Mouse (Mus musculus): ENCODE measurements around the gene Soga1. TPM values are rescaled to one million over a fixed set of nuclear protein-coding genes. Genes with fewer than 3 reads are reported as not detected.

The Soga1 gene
- 21.3 and 40.2 TPM in 2 replicates for polyA plus RNA-seq (2012; rRNA removed)

- TF ChIP-seq CTCF (IDR thresholded peaks at IDR 0.05; ENCODE audit: borderline replicate concordance, extremely low read depth, insufficient read depth, insufficient read length) (peak; percentile 41; the same call in 1 of the 2 replicates), POLR2A (IDR thresholded peaks at IDR 0.05; ENCODE audit: borderline replicate concordance, extremely low read depth, insufficient read depth, insufficient read length, poor library complexity, severe bottlenecking) (peak; percentile 80)
- peak; percentile 94 for DNase-seq (ENCODE audit: low read depth)
Measured at GRCm38 (mm10) chr2:157078793-157079700, at the start of gene Soga1. Gene Soga1, minus strand, starts transcription at chr2:157079254.

GRCm38 (mm10) chr2:157128072-157128471 is 49.0 kb upstream of the Soga1 start:
- TF ChIP-seq CTCF (IDR thresholded peaks at IDR 0.05; ENCODE audit: borderline replicate concordance, extremely low read depth, insufficient read depth, insufficient read length): no peak
- no peak for TF ChIP-seq POLR2A (IDR thresholded peaks at IDR 0.05; ENCODE audit: borderline replicate concordance, extremely low read depth, insufficient read depth, insufficient read length, poor library complexity, severe bottlenecking)
- DNase-seq (ENCODE audit: low read depth): peak; percentile 18

- no peak for DNase-seq (ENCODE audit: low read depth)
- TF ChIP-seq CTCF (IDR thresholded peaks at IDR 0.05; ENCODE audit: borderline replicate concordance, extremely low read depth, insufficient read depth, insufficient read length) (no peak), POLR2A (IDR thresholded peaks at IDR 0.05; ENCODE audit: borderline replicate concordance, extremely low read depth, insufficient read depth, insufficient read length, poor library complexity, severe bottlenecking) (no peak)
Measured at GRCm38 (mm10) chr2:157127370-157127769, 48.3 kb upstream of the Soga1 start.

- TF ChIP-seq CTCF (IDR thresholded peaks at IDR 0.05; ENCODE audit: borderline replicate concordance, extremely low read depth, insufficient read depth, insufficient read length) (no peak), POLR2A (IDR thresholded peaks at IDR 0.05; ENCODE audit: borderline replicate concordance, extremely low read depth, insufficient read depth, insufficient read length, poor library complexity, severe bottlenecking) (no peak)
- DNase-seq (ENCODE audit: low read depth): no peak
Measured at GRCm38 (mm10) chr2:157125246-157125645, 46.2 kb upstream of the Soga1 start.

GRCm38 (mm10) chr2:157121766-157122165 is 42.7 kb upstream of the Soga1 start:
- no peak for DNase-seq (ENCODE audit: low read depth)
- no peak for TF ChIP-seq POLR2A (IDR thresholded peaks at IDR 0.05; ENCODE audit: borderline replicate concordance, extremely low read depth, insufficient read depth, insufficient read length, poor library complexity, severe bottlenecking)
- no peak for TF ChIP-seq CTCF (IDR thresholded peaks at IDR 0.05; ENCODE audit: borderline replicate concordance, extremely low read depth, insufficient read depth, insufficient read length)

GRCm38 (mm10) chr2:157119075-157119474 is 40.0 kb upstream of the Soga1 start:
- TF ChIP-seq CTCF (IDR thresholded peaks at IDR 0.05; ENCODE audit: borderline replicate concordance, extremely low read depth, insufficient read depth, insufficient read length): no peak
- no peak for TF ChIP-seq POLR2A (IDR thresholded peaks at IDR 0.05; ENCODE audit: borderline replicate concordance, extremely low read depth, insufficient read depth, insufficient read length, poor library complexity, severe bottlenecking)
- DNase-seq (ENCODE audit: low read depth): no peak

- no peak for TF ChIP-seq CTCF (IDR thresholded peaks at IDR 0.05; ENCODE audit: borderline replicate concordance, extremely low read depth, insufficient read depth, insufficient read length)
- TF ChIP-seq POLR2A (IDR thresholded peaks at IDR 0.05; ENCODE audit: borderline replicate concordance, extremely low read depth, insufficient read depth, insufficient read length, poor library complexity, severe bottlenecking): no peak
- no peak for DNase-seq (ENCODE audit: low read depth)
Measured at GRCm38 (mm10) chr2:157118556-157118955, 39.5 kb upstream of the Soga1 start.

GRCm38 (mm10) chr2:157116964-157117363 is 37.9 kb upstream of the Soga1 start:
- TF ChIP-seq POLR2A (IDR thresholded peaks at IDR 0.05; ENCODE audit: borderline replicate concordance, extremely low read depth, insufficient read depth, insufficient read length, poor library complexity, severe bottlenecking) (no peak), CTCF (IDR thresholded peaks at IDR 0.05; ENCODE audit: borderline replicate concordance, extremely low read depth, insufficient read depth, insufficient read length) (peak; percentile 59; the same call in 1 of the 2 replicates)

GRCm38 (mm10) chr2:157108236-157108635 is 29.2 kb upstream of the Soga1 start:
- DNase-seq (ENCODE audit: low read depth): no peak
- TF ChIP-seq POLR2A (IDR thresholded peaks at IDR 0.05; ENCODE audit: borderline replicate concordance, extremely low read depth, insufficient read depth, insufficient read length, poor library complexity, severe bottlenecking): no peak
- TF ChIP-seq CTCF (IDR thresholded peaks at IDR 0.05; ENCODE audit: borderline replicate concordance, extremely low read depth, insufficient read depth, insufficient read length): no peak

More at GRCm38 (mm10) chr2:157116964-157117363, 37.9 kb upstream of the Soga1 start:
- DNase-seq (ENCODE audit: low read depth): peak; percentile 65

- no peak for TF ChIP-seq CTCF (IDR thresholded peaks at IDR 0.05; ENCODE audit: borderline replicate concordance, extremely low read depth, insufficient read depth, insufficient read length)
- TF ChIP-seq POLR2A (IDR thresholded peaks at IDR 0.05; ENCODE audit: borderline replicate concordance, extremely low read depth, insufficient read depth, insufficient read length, poor library complexity, severe bottlenecking): no peak
- DNase-seq (ENCODE audit: low read depth): no peak
Measured at GRCm38 (mm10) chr2:157104454-157104853, 25.4 kb upstream of the Soga1 start.

GRCm38 (mm10) chr2:157102256-157102655 is 23.2 kb upstream of the Soga1 start:
- no peak for DNase-seq (ENCODE audit: low read depth)
- no peak for TF ChIP-seq CTCF (IDR thresholded peaks at IDR 0.05; ENCODE audit: borderline replicate concordance, extremely low read depth, insufficient read depth, insufficient read length)
- TF ChIP-seq POLR2A (IDR thresholded peaks at IDR 0.05; ENCODE audit: borderline replicate concordance, extremely low read depth, insufficient read depth, insufficient read length, poor library complexity, severe bottlenecking): no peak
